Mouse (Mus musculus) liver, postnatal 0 days (tissue): ENCODE measurements around the gene Atm. TPM values are rescaled to one million over a fixed set of nuclear protein-coding genes. Genes with fewer than 3 reads are reported as not detected.

ENCODE experiments used
- ATAC-seq: fragments of 200-750 bp; cut with Nextera tagmentation; 2 replicates; pipeline ENCODE4 v1.8.0; 2017; ENCODE audit warnings: mild to moderate bottlenecking, moderate library complexity
- DNase-seq: peaks from one replicate; pipeline ENCODE4 v3.0.0-alpha.2; 2016
- H3K27ac ChIP-seq: fragments of 300-500 bp; sonication (generic); 2 replicates; pipeline ENCODE4 v1.5.1; 2014; ENCODE audit warnings: antibody characterized with exemption, moderate library complexity, mild to moderate bottlenecking, low read depth
- H3K27me3 ChIP-seq: fragments of 300-500 bp; sonication (generic); 2 replicates; pipeline ENCODE4 v1.6.1; 2014; ENCODE audit warnings: low read length, control low read depth, mixed read lengths; ENCODE audit not compliant: insufficient read depth
- H3K36me3 ChIP-seq: fragments of 300-500 bp; sonication (generic); replicated peaks from 2 replicates; pipeline ENCODE4 v1.6.1; 2014; ENCODE audit warnings: mild to moderate bottlenecking, control low read depth, low read length, moderate library complexity, mixed read lengths; ENCODE audit not compliant: insufficient read depth
- H3K4me1 ChIP-seq: fragments of 300-500 bp; sonication (generic); 2 replicates; pipeline ENCODE4 v1.6.1; 2014; ENCODE audit warnings: antibody characterized with exemption, mild to moderate bottlenecking, control low read depth; ENCODE audit not compliant: insufficient read depth
- H3K4me2 ChIP-seq: fragments of 300-500 bp; sonication (generic); 2 replicates; pipeline ENCODE4 v1.6.1; 2014; ENCODE audit warnings: low read depth, mild to moderate bottlenecking, low read length, moderate library complexity, mixed read lengths
- H3K4me3 ChIP-seq: fragments of 300-500 bp; sonication (generic); 2 replicates; pipeline ENCODE4 v1.5.1; 2014; ENCODE audit warnings: low read depth, low read length
- H3K9ac ChIP-seq: fragments of 300-500 bp; sonication (generic); replicated peaks from 2 replicates; pipeline ENCODE4 v1.6.1; 2014; ENCODE audit warnings: mild to moderate bottlenecking, moderate library complexity
- H3K9me3 ChIP-seq: fragments of 300-500 bp; sonication (generic); 2 replicates; pipeline ENCODE4 v1.6.1; 2016; ENCODE audit warnings: mild to moderate bottlenecking, control low read depth, low read length, mixed read lengths
- CTCF ChIP-seq: sonication (generic); IDR thresholded peaks from 2 replicates; pipeline ENCODE4 v1.5.1; 2016; ENCODE audit warnings: antibody characterized with exemption, low read depth
- EP300 ChIP-seq: IDR thresholded peaks from 2 replicates; pipeline ENCODE4 v1.6.1; 2016; ENCODE audit warnings: antibody characterized with exemption, low read depth, mild to moderate bottlenecking
- WGBS: fragments of 180-500 bp; shearing (Covaris S2); extraction: QIAGEN DNeasy Blood & Tissue Kit; methylation state at CpG from one replicate; pipeline ENCODE4 v1.1.7; 2014; ENCODE audit not compliant: insufficient replicate concordance; 5-methylcytosine and 5-hydroxymethylcytosine counted together
- microRNA-seq: library from miRNA; unstranded; fragments of <30 nt; microRNA quantifications from one replicate; pipeline ENCODE4, GENCODE M21; 2016
- polyA plus RNA-seq: library from polyadenylated mRNA; unstranded; fragments of >200 nt; fragmentation: Nextera tagmentation; extraction: Ambion mirVana; gene quantifications from 2 replicates; pipeline ENCODE4 v1.2.1, GENCODE M21; 2015

Gene Atm
- polyA plus RNA-seq, 1 experiment from 2014 or later, result 2.4 TPM

GRCm38 (mm10) chr9:53390136-53390535, 146.4 kb downstream of the Atm start:
- no peaks in the 10 kb centered on the region for H3K4me1 ChIP-seq
- 66% methylated on average over 7 of the region's 7 CpGs for WGBS
- no peaks in the 10 kb centered on the region for H3K9me3 ChIP-seq
- ATAC-seq (no peak), DNase-seq (no peak)
- H3K4me3 ChIP-seq, result no peak overlapping the region
- no peak for TF ChIP-seq CTCF
- TF ChIP-seq EP300, result no peak
- no peaks in the 10 kb centered on the region for H3K27me3 ChIP-seq
- H3K36me3 ChIP-seq, result peaks cover 5% of the 10 kb centered on the region
- no peak overlapping the region for H3K27ac ChIP-seq
- no peak overlapping the region for H3K4me2 ChIP-seq
- no peak overlapping the region for H3K9ac ChIP-seq

Small RNA genes lying within 50 kb of the gene (microRNA-seq; reads per million reads assigned to microRNA genes)
- not detected for gene Mir130c

Other genes starting within 250 kb of the Atm start
- 0.18 and 0.36 TPM in 2 replicates for gene Exph5, start 235.1 kb downstream of the Atm start, polyA plus RNA-seq
- 2.6 and 2.7 TPM in 2 replicates for gene Kdelc2, start 152.7 kb downstream of the Atm start, polyA plus RNA-seq
- gene 4930550C14Rik, start 134.4 kb downstream of the Atm start, polyA plus RNA-seq, result 0.78 and 0.89 TPM in 2 replicates
- gene Npat, start 307 bp upstream of the Atm start, polyA plus RNA-seq, result 3.3 and 3.9 TPM in 2 replicates
- 332 and 340 TPM in 2 replicates for gene Acat1, start 73.6 kb upstream of the Atm start, polyA plus RNA-seq
- 10.4 and 11.8 TPM in 2 replicates for gene Cul5, start 133.3 kb upstream of the Atm start, polyA plus RNA-seq
- gene Rab39, start 169.5 kb upstream of the Atm start, polyA plus RNA-seq, result 0.90 and 1.1 TPM in 2 replicates
- gene Slc35f2, start 234.8 kb upstream of the Atm start, polyA plus RNA-seq, result 0.14 and 0.22 TPM in 2 replicates